22 mouse cellular contexts compared by ENCODE assay signal in the genomic region with DNA sequence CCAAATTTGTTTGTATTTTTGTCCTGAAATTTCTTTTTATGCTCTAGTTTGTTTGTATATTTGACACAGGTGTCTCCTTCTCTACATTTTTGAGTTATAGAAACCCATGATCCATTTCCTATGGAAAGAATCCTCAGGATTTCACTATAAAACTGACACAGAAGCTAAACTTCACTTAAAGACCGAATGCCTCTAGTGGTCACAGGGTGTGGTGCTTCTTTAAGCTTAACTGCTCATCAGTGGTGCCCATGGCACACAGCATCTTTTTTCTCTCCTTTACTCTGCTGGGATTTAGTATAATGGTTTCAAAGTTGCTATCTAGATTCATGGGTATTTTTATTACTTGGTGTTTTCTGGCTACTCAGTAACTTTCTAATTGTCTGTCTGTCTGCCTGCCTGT.
DNase-seq lines count a peak whose midpoint lies in the region; ATAC-seq and TF ChIP-seq lines count a peak whose summit lies in the region.
"Had no signal": no experiment of that assay in that cellular context is flagged by ENCODE, and none has a peak within 500 bp of the region (broad histone marks: within the 10 kb centered on the region; RNA-seq: fewer than 3 reads in every experiment).

No protein-coding gene starts in this region.

- H3K4me2 ChIP-seq in intestine, postnatal 0 days (replicated peaks; ENCODE audit: low read depth), result no peak overlapping the region
- no peak overlapping the region for H3K4me2 ChIP-seq in intestine, embryonic 15.5 days (replicated peaks)
- H3K4me2 ChIP-seq: embryonic facial prominence, embryonic 15.5 days; hindbrain, embryonic 15.5 days; lung, embryonic 15.5 days; midbrain, embryonic 15.5 days; neural tube, embryonic 12.5 days had no signal

- H3K4me1 ChIP-seq in intestine, postnatal 0 days (replicated peaks; ENCODE audit: control insufficient read depth, insufficient read depth, low read length), result no peaks in the 10 kb centered on the region
- no peaks in the 10 kb centered on the region for H3K4me1 ChIP-seq in intestine, embryonic 15.5 days (replicated peaks)
- no peaks in the 10 kb centered on the region for H3K4me1 ChIP-seq in G1E (ENCODE audit: insufficient read depth, low read depth, low read length)
- H3K4me1 ChIP-seq: lung, embryonic 15.5 days had no signal

- no peak overlapping the region for H3K4me3 ChIP-seq in intestine, postnatal 0 days (ENCODE audit: low read depth, low read length)
- H3K4me3 ChIP-seq in intestine, embryonic 15.5 days (replicated peaks), result no peak overlapping the region
- no peak overlapping the region for H3K4me3 ChIP-seq in G1E (ENCODE audit: low read depth, low read length)
- H3K4me3 ChIP-seq: embryonic facial prominence, embryonic 15.5 days; forebrain, embryonic 10.5 days; hindbrain, embryonic 15.5 days; lung, embryonic 15.5 days; midbrain, embryonic 15.5 days; neural tube, embryonic 12.5 days had no signal

- DNase-seq in A20 (ENCODE audit: low read depth, low spot score) (peak; percentile 23), G1E (ENCODE audit: low spot score) (no peak)
- peak; percentile 29 for DNase-seq in induced T-regulatory cell, adult 2 months (ENCODE audit: low read depth)
- no peak for DNase-seq in gastrocnemius, postnatal 10 days
- DNase-seq: adrenal gland, adult 8-10 months; cerebellum, adult 8-10 months; gastrocnemius, postnatal 14 days; heart, postnatal 10 days; kidney, adult 8-10 months; kidney, postnatal 4 days; liver; thymus, postnatal 14 days had no signal

- H3K27me3 ChIP-seq in intestine, postnatal 0 days (replicated peaks; ENCODE audit: control insufficient read depth, insufficient read depth, low read length), result no peaks in the 10 kb centered on the region
- no peaks in the 10 kb centered on the region; the same call in 1 of the 2 replicates for H3K27me3 ChIP-seq in intestine, embryonic 15.5 days (replicated peaks)
- peaks cover 6% of the 10 kb centered on the region for H3K27me3 ChIP-seq in G1E (ENCODE audit: insufficient read depth, low read length)
- H3K27me3 ChIP-seq: embryonic facial prominence, embryonic 15.5 days; hindbrain, embryonic 15.5 days; lung, embryonic 15.5 days; midbrain, embryonic 15.5 days; neural tube, embryonic 12.5 days had no signal

- H3K27ac ChIP-seq in intestine, postnatal 0 days (ENCODE audit: low read depth, low read length), result no peak overlapping the region
- no peak overlapping the region for H3K27ac ChIP-seq in intestine, embryonic 15.5 days
- H3K27ac ChIP-seq: embryonic facial prominence, embryonic 15.5 days; forebrain, embryonic 10.5 days; hindbrain, embryonic 15.5 days; lung, embryonic 15.5 days; macrophage; midbrain, embryonic 15.5 days; neural tube, embryonic 12.5 days had no signal

- no peak overlapping the region for H3K9ac ChIP-seq in intestine, postnatal 0 days (ENCODE audit: low read depth, low read length)
- no peak overlapping the region for H3K9ac ChIP-seq in intestine, embryonic 15.5 days
- H3K9ac ChIP-seq: embryonic facial prominence, embryonic 15.5 days; hindbrain, embryonic 15.5 days; lung, embryonic 15.5 days; midbrain, embryonic 15.5 days; neural tube, embryonic 12.5 days had no signal

- no peaks in the 10 kb centered on the region for H3K9me3 ChIP-seq in intestine, postnatal 0 days (ENCODE audit: control insufficient read depth)
- H3K9me3 ChIP-seq in intestine, embryonic 15.5 days, result no peaks in the 10 kb centered on the region
- no peaks in the 10 kb centered on the region for H3K9me3 ChIP-seq in G1E (replicated peaks)
- H3K9me3 ChIP-seq: embryonic facial prominence, embryonic 15.5 days; forebrain, embryonic 10.5 days; hindbrain, embryonic 15.5 days; lung, embryonic 15.5 days; midbrain, embryonic 15.5 days; neural tube, embryonic 12.5 days had no signal

- 83% methylated on average over 1 of the region's 1 CpGs for WGBS in intestine, postnatal 0 days
- 65% methylated on average over 1 of the region's 1 CpGs for WGBS in intestine, embryonic 15.5 days

- TF ChIP-seq CTCF in intestine, postnatal 0 days (IDR thresholded peaks at IDR 0.05; ENCODE audit: low read depth), result peak; percentile 50
- TF ChIP-seq CTCF in G1E (IDR thresholded peaks at IDR 0.05; ENCODE audit: low read depth, low read length), result 0 out of 2 replicates have a peak, but pooled peaks have one; percentile 12

- no peaks in the 10 kb centered on the region for H3K36me3 ChIP-seq in intestine, postnatal 0 days (ENCODE audit: control insufficient read depth, insufficient read depth)
- H3K36me3 ChIP-seq in intestine, embryonic 15.5 days, result no peaks in the 10 kb centered on the region
- H3K36me3 ChIP-seq in G1E (replicated peaks), result no peaks in the 10 kb centered on the region
- H3K36me3 ChIP-seq: embryonic facial prominence, embryonic 15.5 days; forebrain, embryonic 10.5 days; hindbrain, embryonic 15.5 days; lung, embryonic 15.5 days; midbrain, embryonic 15.5 days; neural tube, embryonic 12.5 days had no signal

- no peak for ATAC-seq in intestine, postnatal 0 days
- no peak for ATAC-seq in intestine, embryonic 15.5 days
- no peak for ATAC-seq in G1E (ENCODE audit: extremely low read depth, insufficient number of reproducible peaks, low FRiP score, poor library complexity, severe bottlenecking)
- no peak for ATAC-seq in inflammation-experienced regulatory T-cells, adult 6 months
- ATAC-seq: midbrain, embryonic 15.5 days had no signal

Comparison
In these comparisons a context has a peak if more than half of its experiments do, and no peak if none do; other contexts are left out.
1. DNase-seq: peak in A20 (single experiment) and induced T-regulatory cell, adult 2 months (single experiment); none in G1E (single experiment) and gastrocnemius, postnatal 10 days (single experiment).